Mouse (Mus musculus) heart, adult 2 months (tissue): Measurements from ENCODE around the gene Hexim2. TPM values are rescaled to one million over a fixed set of nuclear protein-coding genes. Genes with fewer than 3 reads are reported as not detected.

Experiments used
- DNase-seq, 2 experiments: peaks; one replicate each; pipeline ENCODE4 v3.0.0; 2021
- H3K27ac ChIP-seq: fragments of 200-600 bp; 2 replicates; pipeline ENCODE4 v1.8.1; 2022
- H3K27me3 ChIP-seq: fragments of 200-500 bp; 2 replicates; pipeline ENCODE4 v1.6.1; 2012; ENCODE audit warnings: mild to moderate bottlenecking, low read length, inconsistent platforms, mixed read lengths; ENCODE audit not compliant: control insufficient read depth, insufficient read depth
- H3K36me3 ChIP-seq: fragments of 200-500 bp; 2 replicates; pipeline ENCODE4 v1.6.1; 2012; ENCODE audit warnings: low read length, inconsistent platforms; ENCODE audit not compliant: control insufficient read depth, insufficient read depth
- H3K4me1 ChIP-seq: fragments of 200-500 bp; 2 replicates; pipeline ENCODE4 v1.6.1; 2011; ENCODE audit warnings: low read length; ENCODE audit not compliant: control insufficient read depth, insufficient read depth
- H3K4me3 ChIP-seq: fragments of 200-600 bp; 2 replicates; pipeline ENCODE4 v1.8.1; 2022
- H3K79me2 ChIP-seq: fragments of 200-500 bp; replicated peaks from 2 replicates; pipeline ENCODE4 v1.6.1; 2012; ENCODE audit warnings: mild to moderate bottlenecking, inconsistent platforms, low read length, moderate library complexity, mixed read lengths; ENCODE audit not compliant: control insufficient read depth, insufficient read depth
- H3K9ac ChIP-seq: fragments of 200-500 bp; 2 replicates; pipeline ENCODE4 v1.6.1; 2012; ENCODE audit warnings: low read depth, mild to moderate bottlenecking, control low read depth, inconsistent platforms, low read length, mixed read lengths
- CTCF ChIP-seq: fragments of 200-600 bp; IDR thresholded peaks from 2 replicates; pipeline ENCODE4 v1.8.1; 2022; ENCODE audit warnings: antibody characterized with exemption, mild to moderate bottlenecking, moderate library complexity
- EP300 ChIP-seq: fragments of 200-500 bp; IDR thresholded peaks from 2 replicates; pipeline ENCODE4 v1.6.1; 2011; ENCODE audit warnings: low read depth, low read length, control low read depth; ENCODE audit not compliant: insufficient read depth
- POLR2A ChIP-seq: fragments of 200-500 bp; IDR thresholded peaks from 2 replicates; pipeline ENCODE4 v1.6.1; 2011; ENCODE audit warnings: mild to moderate bottlenecking, low read depth, low read length, control low read depth; ENCODE audit not compliant: insufficient read depth
- WGBS: fragments of 180-500 bp; shearing (Covaris S2); methylation state at CpG from one replicate; pipeline ENCODE4 v1.1.7; 2018; 5-methylcytosine and 5-hydroxymethylcytosine counted together
- intact Hi-C: fragments of 180-260 bp; cut with DNase I; formaldehyde crosslinking; loops from one replicate; pipeline ENCODE4 v1.15.1; 2025
- polyA plus RNA-seq: library from polyadenylated mRNA; depleted of rRNA; stranded (reverse); fragments of >200 nt; gene quantifications from 2 replicates; pipeline ENCODE4 v1.2.3, GENCODE M21; 2012; rRNA removed
- total RNA-seq, 2 experiments: library from RNA; stranded (reverse); gene quantifications; 2 replicates each; pipeline ENCODE4 v1.2.3; 2021

Gene Hexim2
- total and polyA plus RNA-seq, 3 experiments: 1.3 to 2.6 (median 1.9) TPM

- no peaks in the 10 kb centered on the region; the same call in 1 of the 2 replicates for H3K79me2 ChIP-seq
- peak in 1 of 2 experiments; percentile 2 for DNase-seq
Measured at GRCm38 (mm10) chr11:103180426-103180825, 48.2 kb downstream of the Hexim2 start.

DNA sequence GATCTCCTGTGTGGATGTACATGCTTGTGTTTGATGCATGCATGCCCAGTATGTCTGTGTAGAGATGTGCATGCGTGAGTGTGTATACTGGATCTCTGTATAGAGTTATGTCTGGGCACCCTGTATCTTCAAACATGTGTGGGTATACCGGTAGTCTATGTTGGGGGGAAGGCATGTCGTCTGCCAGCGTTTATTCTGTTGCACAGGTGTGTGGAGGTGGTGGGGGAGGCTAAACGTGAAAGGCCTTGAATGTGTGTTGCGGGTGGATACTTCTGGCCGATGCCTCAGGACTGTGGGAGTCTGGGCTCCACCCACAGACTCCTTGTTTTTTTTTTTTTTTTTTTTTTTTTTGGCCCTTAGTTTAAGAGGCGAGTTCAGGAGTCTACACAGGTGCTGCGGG, 49.1 kb downstream of the Hexim2 start:
- DNase-seq: no peak
- Histone ChIP-seq H3K27me3 (no peaks in the 10 kb centered on the region), H3K4me1 (peaks cover 12% of the 10 kb centered on the region), H3K36me3 (no peaks in the 10 kb centered on the region), H3K79me2 (no peaks in the 10 kb centered on the region; the same call in 1 of the 2 replicates), H3K9ac (no peak overlapping the region), H3K27ac (no peak overlapping the region), H3K4me3 (no peak overlapping the region)
- intact Hi-C loops: loop anchor here (10.0 kb wide), 1 partner anchor 373 kb away; no protein-coding TSS in a partner anchor
- TF ChIP-seq EP300 (no peak), POLR2A (no peak), CTCF (no peak)
- 74% methylated on average over 9 of the region's 9 CpGs for WGBS

More at GRCm38 (mm10) chr11:103180426-103180825, 48.2 kb downstream of the Hexim2 start:
- Histone ChIP-seq H3K36me3 (no peaks in the 10 kb centered on the region), H3K27me3 (no peaks in the 10 kb centered on the region), H3K27ac (no peak overlapping the region), H3K9ac (no peak overlapping the region), H3K4me1 (peaks cover 15% of the 10 kb centered on the region), H3K4me3 (no peak overlapping the region)
- WGBS: 52% methylated on average over 1 of the region's 1 CpGs
- intact Hi-C loops: loop anchor here (10.0 kb wide), 1 partner anchor 374 kb away; no protein-coding TSS in a partner anchor
- TF ChIP-seq POLR2A: no peak
- TF ChIP-seq CTCF: no peak
- TF ChIP-seq EP300: no peak

GRCm38 (mm10) chr11:103181911-103182310, 49.7 kb downstream of the Hexim2 start:
- no peaks in the 10 kb centered on the region; the same call in 1 of the 2 replicates for H3K79me2 ChIP-seq
- TF ChIP-seq EP300 (no peak), POLR2A (no peak), CTCF (no peak)
- no peaks in the 10 kb centered on the region for H3K27me3 ChIP-seq
- no peak overlapping the region for H3K27ac ChIP-seq
- no peak overlapping the region for H3K9ac ChIP-seq
- peaks cover 7% of the 10 kb centered on the region for H3K4me1 ChIP-seq
- DNase-seq: peak in 1 of 2 experiments; percentile 20
- H3K4me3 ChIP-seq: no peak overlapping the region
- H3K36me3 ChIP-seq: no peaks in the 10 kb centered on the region
- 85% methylated on average over 3 of the region's 3 CpGs for WGBS
- intact Hi-C loops: loop anchor here (10.0 kb wide), 1 partner anchor 373 kb away; no protein-coding TSS in a partner anchor

- 40% methylated on average over 2 of the region's 2 CpGs for WGBS
- Histone ChIP-seq H3K79me2 (no peaks in the 10 kb centered on the region), H3K27ac (no peak overlapping the region), H3K4me1 (no peaks in the 10 kb centered on the region), H3K27me3 (no peaks in the 10 kb centered on the region), H3K4me3 (no peak overlapping the region), H3K36me3 (no peaks in the 10 kb centered on the region), H3K9ac (no peak overlapping the region)
- DNase-seq: peak; percentile 41 to 62
- intact Hi-C loops: loop anchor here (1.0 to 10.0 kb wide), 2 partner anchors 17 to 370 kb away; no protein-coding TSS in a partner anchor
- TF ChIP-seq CTCF (peak; percentile 81), POLR2A (no peak)
Measured at GRCm38 (mm10) chr11:103184891-103185290, 52.7 kb downstream of the Hexim2 start.

Other genes with a start within 250 kb of the Hexim2 start
- gene Fam187a, start 247.3 kb upstream of the Hexim2 start, total RNA-seq: not detected
- gene Fam187a, start 247.3 kb upstream of the Hexim2 start, polyA plus RNA-seq: not detected in 2 replicates
- under 1 TPM; 0.08 to 0.30 TPM for gene Gfap, start 231.5 kb upstream of the Hexim2 start, total RNA-seq
- 0.18 TPM in 2 replicates for gene Gfap, start 231.5 kb upstream of the Hexim2 start, polyA plus RNA-seq
- gene Kif18b, start 207.3 kb upstream of the Hexim2 start, total RNA-seq: under 1 TPM; 0.10 to 0.32 TPM
- 0.18 and 0.32 TPM in 2 replicates for gene Kif18b, start 207.3 kb upstream of the Hexim2 start, polyA plus RNA-seq
- gene C1ql1, start 185.7 kb upstream of the Hexim2 start, total RNA-seq: not detected
- gene C1ql1, start 185.7 kb upstream of the Hexim2 start, polyA plus RNA-seq: 0.10 TPM in 1 of 2 replicates, not detected in the other
- gene Nmt1, start 104.2 kb upstream of the Hexim2 start, total RNA-seq: 10 to 100 TPM; 60.5 to 67.2 TPM
- 37.1 and 55.3 TPM in 2 replicates for gene Nmt1, start 104.2 kb upstream of the Hexim2 start, polyA plus RNA-seq
- 10 to 100 TPM; 69.3 to 75.0 TPM for gene Dcakd, start 104.1 kb upstream of the Hexim2 start, total RNA-seq
- gene Dcakd, start 104.1 kb upstream of the Hexim2 start, polyA plus RNA-seq: 122 and 139 TPM in 2 replicates
- 10 to 100 TPM; 13.7 to 14.0 TPM for gene Plcd3, start 30.8 kb upstream of the Hexim2 start, total RNA-seq
- gene Plcd3, start 30.8 kb upstream of the Hexim2 start, polyA plus RNA-seq: 20.6 and 22.3 TPM in 2 replicates
- 10 to 100 TPM; 27.8 to 38.1 TPM for gene Acbd4, start 30.7 kb upstream of the Hexim2 start, total RNA-seq
- gene Acbd4, start 30.7 kb upstream of the Hexim2 start, polyA plus RNA-seq: 27.5 and 27.8 TPM in 2 replicates
- 10 to 100 TPM; 18.2 to 19.3 TPM for gene Hexim1, start 16.2 kb upstream of the Hexim2 start, total RNA-seq
- gene Hexim1, start 16.2 kb upstream of the Hexim2 start, polyA plus RNA-seq: 7.8 and 9.0 TPM in 2 replicates
- gene Fmnl1, start 38.7 kb downstream of the Hexim2 start, total RNA-seq: 10 to 100 TPM; 12.1 to 14.5 TPM
- 12.8 and 14.2 TPM in 2 replicates for gene Fmnl1, start 38.7 kb downstream of the Hexim2 start, polyA plus RNA-seq
- not detected for gene 1700023F06Rik, start 76.1 kb downstream of the Hexim2 start, total RNA-seq
- gene 1700023F06Rik, start 76.1 kb downstream of the Hexim2 start, polyA plus RNA-seq: 0.21 TPM in 1 of 2 replicates, not detected in the other
- not detected for gene Spata32, start 86.0 kb downstream of the Hexim2 start, total RNA-seq
- gene Spata32, start 86.0 kb downstream of the Hexim2 start, polyA plus RNA-seq: not detected in 2 replicates
- 1 to 10 TPM; 3.0 to 3.4 TPM for gene Map3k14, start 135.0 kb downstream of the Hexim2 start, total RNA-seq
- gene Map3k14, start 135.0 kb downstream of the Hexim2 start, polyA plus RNA-seq: 3.7 and 4.5 TPM in 2 replicates
- gene Arhgap27, start 231.3 kb downstream of the Hexim2 start, total RNA-seq: 10 to 100 TPM; 14.1 to 22.9 TPM
- gene Arhgap27, start 231.3 kb downstream of the Hexim2 start, polyA plus RNA-seq: 15.0 and 18.5 TPM in 2 replicates